Mouse (Mus musculus) telencephalon, adult 2 months (tissue): ENCODE data around the gene Glod4.
"Not testable (repeated sequence)": the region's sequence is repeated elsewhere in the genome, so short reads cannot be mapped to it uniquely, and the experiment has no call there.

ENCODE experiments used
- DNase-seq: peaks from one replicate; pipeline ENCODE4 v3.0.0-alpha.2; 2011; ENCODE audit warnings: low read depth, low spot score

Glod4 gene

GRCm38 (mm10) chr11:76258511-76258910 is 15.0 kb upstream of the Glod4 start:
- DNase-seq, result no peak

GRCm38 (mm10) chr11:76257386-76257785 is 13.9 kb upstream of the Glod4 start:
- DNase-seq, result no peak

- DNase-seq, result no peak
Observed at GRCm38 (mm10) chr11:76256129-76256528, 12.6 kb upstream of the Glod4 start.

- DNase-seq, result no peak
Observed at GRCm38 (mm10) chr11:76255431-76256001, 12.0 kb upstream of the Glod4 start.

GRCm38 (mm10) chr11:76253918-76254264 is 10.4 kb upstream of the Glod4 start:
- no peak for DNase-seq

- DNase-seq, result no peak
Observed at GRCm38 (mm10) chr11:76253145-76253917, 9.8 kb upstream of the Glod4 start.

GRCm38 (mm10) chr11:76252036-76252435 is 8.5 kb upstream of the Glod4 start:
- no peak for DNase-seq

GRCm38 (mm10) chr11:76247239-76247638 is 3.7 kb upstream of the Glod4 start:
- no peak for DNase-seq

- no peak for DNase-seq
Observed at GRCm38 (mm10) chr11:76246439-76246838, 2.9 kb upstream of the Glod4 start.

- DNase-seq, result no peak
Observed at GRCm38 (mm10) chr11:76243811-76244546, 454 bp upstream of the Glod4 start.

GRCm38 (mm10) chr11:76239750-76240149 is 3.8 kb downstream of the Glod4 start:
- DNase-seq, result no peak

GRCm38 (mm10) chr11:76236136-76236535 is 7.4 kb downstream of the Glod4 start:
- DNase-seq, result no peak

GRCm38 (mm10) chr11:76225051-76225450 is 18.5 kb downstream of the Glod4 start:
- DNase-seq, result no peak

- no peak for DNase-seq
Observed at GRCm38 (mm10) chr11:76224631-76225030, 18.9 kb downstream of the Glod4 start.

- peak; percentile 96 for DNase-seq
Observed at GRCm38 (mm10) chr11:76217390-76217800, 26.1 kb downstream of the Glod4 start, which contains the start of the genes Dbil5 and Gemin4. TSS of gene Dbil5 (plus strand) at chr11:76217608. TSS of gene Gemin4 (minus strand) at chr11:76217664.

- no peak for DNase-seq
Observed at GRCm38 (mm10) chr11:76216681-76217389, 26.7 kb downstream of the Glod4 start.

GRCm38 (mm10) chr11:76216049-76216540 is 27.4 kb downstream of the Glod4 start:
- DNase-seq, result no peak

GRCm38 (mm10) chr11:76215011-76215410 is 28.5 kb downstream of the Glod4 start:
- no peak for DNase-seq

GRCm38 (mm10) chr11:76213841-76214240 is 29.7 kb downstream of the Glod4 start:
- DNase-seq, result no peak

- not testable (repeated sequence) for DNase-seq
Observed at GRCm38 (mm10) chr11:76211595-76211994, 31.9 kb downstream of the Glod4 start.

GRCm38 (mm10) chr11:76210228-76210985 is 33.1 kb downstream of the Glod4 start:
- DNase-seq, result no peak
